Mouse (Mus musculus) liver, postnatal 0 days (tissue): ENCODE data around the gene Trdn.

ENCODE experiments used
- CTCF ChIP-seq: sonication (generic); IDR thresholded peaks from 2 replicates; pipeline ENCODE4 v1.5.1; 2016; ENCODE audit warnings: antibody characterized with exemption, low read depth
- EP300 ChIP-seq: IDR thresholded peaks from 2 replicates; pipeline ENCODE4 v1.6.1; 2016; ENCODE audit warnings: antibody characterized with exemption, low read depth, mild to moderate bottlenecking

GRCm38 (mm10) chr10:33088403-33088802 lies 8.0 kb downstream of the Trdn start:
- TF ChIP-seq CTCF (no peak), EP300 (no peak)
